Mouse (Mus musculus) ES-Bruce4 (cell line): ENCODE measurements around the gene Tom1l2. TPM values are rescaled to one million over a fixed set of nuclear protein-coding genes. Genes with fewer than 3 reads are reported as not detected.

Experiments used
- H3K27ac ChIP-seq: 2 replicates; pipeline ENCODE4 v1.5.1; 2012; ENCODE audit warnings: low read length, inconsistent platforms; ENCODE audit not compliant: insufficient read depth
- H3K27me3 ChIP-seq: 2 replicates; pipeline ENCODE4 v1.6.1; 2012; ENCODE audit warnings: mild to moderate bottlenecking, low read length, inconsistent platforms; ENCODE audit not compliant: control insufficient read depth, poor library complexity, insufficient read depth, severe bottlenecking
- H3K36me3 ChIP-seq: 2 replicates; pipeline ENCODE4 v1.6.1; 2012; ENCODE audit warnings: inconsistent platforms, mild to moderate bottlenecking, low read length, moderate library complexity; ENCODE audit not compliant: control insufficient read depth, poor library complexity, insufficient read depth, severe bottlenecking
- H3K4me1 ChIP-seq: one replicate; pipeline ENCODE4 v1.8.1; 2011; ENCODE audit warnings: low read length; ENCODE audit not compliant: control insufficient read depth, insufficient read depth
- H3K4me3 ChIP-seq: 2 replicates; pipeline ENCODE4 v1.5.1; 2011; ENCODE audit warnings: low read depth, mild to moderate bottlenecking, low read length
- H3K9ac ChIP-seq: 2 replicates; pipeline ENCODE4 v1.6.1; 2012; ENCODE audit warnings: low read depth, mild to moderate bottlenecking, inconsistent platforms; ENCODE audit not compliant: poor library complexity, severe bottlenecking
- H3K9me3 ChIP-seq: replicated peaks from 2 replicates; pipeline ENCODE4 v1.6.1; 2012; ENCODE audit warnings: mild to moderate bottlenecking, low read length, inconsistent platforms; ENCODE audit not compliant: control insufficient read depth, poor library complexity, insufficient read depth, severe bottlenecking
- CTCF ChIP-seq: IDR thresholded peaks from one replicate; pipeline ENCODE4 v1.8.1; 2011; ENCODE audit warnings: low read depth, low read length
- EP300 ChIP-seq: IDR thresholded peaks from 2 replicates; pipeline ENCODE4 v1.6.1; 2011; ENCODE audit warnings: low read depth, low read length; ENCODE audit not compliant: insufficient read depth
- POLR2A ChIP-seq: IDR thresholded peaks from one replicate; pipeline ENCODE4 v1.8.1; 2011; ENCODE audit warnings: low read length; ENCODE audit not compliant: insufficient read depth
- polyA plus RNA-seq: library from polyadenylated mRNA; stranded (reverse); fragments of >200 nt; gene quantifications from 2 replicates; pipeline ENCODE4 v1.2.4, GENCODE M21; 2011; ENCODE audit warnings: low read depth; ENCODE audit not compliant: missing spikeins, insufficient read depth, insufficient read length

The Tom1l2 gene
- polyA plus RNA-seq, 1 experiment = 9.9 TPM

DNA sequence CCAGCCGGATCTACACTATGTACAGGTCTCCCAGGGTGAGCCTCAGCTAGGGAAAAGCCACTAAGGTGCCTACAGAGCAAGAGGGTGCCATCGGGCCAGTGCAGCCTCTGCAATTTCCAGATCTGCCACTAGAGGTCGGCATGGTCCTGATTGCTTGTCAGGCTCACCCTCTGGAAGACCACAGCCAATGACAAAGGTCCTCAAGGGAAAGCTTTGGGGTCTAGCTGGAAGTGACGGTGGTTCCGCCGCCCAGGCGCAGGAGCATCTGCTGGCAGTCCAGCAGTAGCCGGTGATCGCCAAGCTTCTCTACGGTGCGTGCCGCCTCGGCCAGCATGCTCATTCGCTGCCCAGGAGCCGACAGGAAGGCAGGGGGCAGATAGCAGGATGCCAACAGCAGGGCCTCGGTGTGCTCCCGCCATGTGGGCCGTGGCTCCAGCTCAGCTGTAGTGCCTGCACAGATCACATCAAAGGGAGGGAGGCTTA is 153.0 kb downstream of the Tom1l2 start:
- H3K4me1 ChIP-seq = no peaks in the 10 kb centered on the region
- H3K9ac ChIP-seq = no peak overlapping the region
- H3K27ac ChIP-seq = no peak overlapping the region
- peaks cover 36% of the 10 kb centered on the region for H3K36me3 ChIP-seq
- H3K9me3 ChIP-seq = no peaks in the 10 kb centered on the region
- no peaks in the 10 kb centered on the region for H3K27me3 ChIP-seq
- TF ChIP-seq CTCF (peak; percentile 98), EP300 (no peak)
- H3K4me3 ChIP-seq = peak overlapping the region; percentile 22; the same call in 1 of the 2 replicates

DNA sequence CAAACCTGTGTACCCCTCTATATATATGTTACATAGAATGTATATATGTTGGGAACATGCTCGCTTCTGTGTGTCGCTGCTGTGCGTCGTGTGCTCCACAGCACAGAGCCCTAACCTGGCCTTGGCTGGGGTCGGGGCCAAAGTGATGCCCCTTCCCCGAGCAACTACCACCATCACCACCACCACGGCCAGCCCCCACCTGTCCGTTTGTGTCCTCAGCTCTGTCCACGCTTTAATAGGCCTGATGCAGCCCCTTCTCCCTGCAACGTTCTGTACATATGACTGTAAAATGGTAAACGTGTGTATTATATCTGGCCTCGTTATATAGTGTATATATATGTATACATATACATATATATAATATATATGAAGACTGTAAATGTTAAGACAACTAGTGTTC is 154.1 kb downstream of the Tom1l2 start:
- Histone ChIP-seq H3K27me3 (no peaks in the 10 kb centered on the region), H3K36me3 (peaks cover 28% of the 10 kb centered on the region), H3K4me1 (no peaks in the 10 kb centered on the region), H3K4me3 (no peak overlapping the region), H3K27ac (no peak overlapping the region), H3K9me3 (no peaks in the 10 kb centered on the region), H3K9ac (no peak overlapping the region)
- TF ChIP-seq CTCF = no peak
- TF ChIP-seq POLR2A = no peak
- no peak for TF ChIP-seq EP300

DNA sequence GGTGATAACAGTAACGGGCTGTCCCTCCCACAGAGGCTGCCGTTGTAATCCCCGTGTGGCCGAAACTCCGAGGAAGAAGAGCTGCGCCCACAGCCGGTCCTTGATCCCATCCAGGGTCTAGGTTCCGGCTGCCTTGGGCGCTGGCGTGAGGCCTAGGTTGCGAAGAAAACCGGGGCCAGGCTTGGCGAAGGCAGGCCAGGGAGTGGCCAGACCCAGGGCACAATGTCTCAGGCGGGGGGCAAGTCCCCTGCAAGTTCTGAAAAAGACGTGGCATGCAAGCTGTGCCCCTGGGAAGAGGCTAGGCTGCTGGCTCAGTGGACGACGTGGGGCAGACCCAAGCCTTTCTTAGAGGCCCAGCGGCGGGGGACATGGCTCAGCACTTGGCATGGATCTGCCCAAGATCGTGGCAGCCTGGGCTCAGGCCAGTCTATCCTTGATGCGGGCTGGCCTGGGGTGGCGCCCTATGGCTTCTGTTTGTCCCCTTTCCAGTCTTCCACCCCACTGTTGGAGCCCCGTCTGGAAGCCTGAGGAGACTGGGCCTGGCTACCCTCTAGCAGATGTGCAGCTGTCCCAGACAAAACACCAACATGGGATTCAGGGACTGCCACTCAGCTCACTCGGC is 154.6 kb downstream of the Tom1l2 start:
- Histone ChIP-seq H3K4me1 (no peaks in the 10 kb centered on the region), H3K9me3 (no peaks in the 10 kb centered on the region), H3K9ac (no peak overlapping the region), H3K36me3 (peaks cover 23% of the 10 kb centered on the region), H3K27me3 (no peaks in the 10 kb centered on the region), H3K27ac (no peak overlapping the region), H3K4me3 (no peak overlapping the region)
- TF ChIP-seq POLR2A (no peak), CTCF (no peak), EP300 (no peak)

DNA sequence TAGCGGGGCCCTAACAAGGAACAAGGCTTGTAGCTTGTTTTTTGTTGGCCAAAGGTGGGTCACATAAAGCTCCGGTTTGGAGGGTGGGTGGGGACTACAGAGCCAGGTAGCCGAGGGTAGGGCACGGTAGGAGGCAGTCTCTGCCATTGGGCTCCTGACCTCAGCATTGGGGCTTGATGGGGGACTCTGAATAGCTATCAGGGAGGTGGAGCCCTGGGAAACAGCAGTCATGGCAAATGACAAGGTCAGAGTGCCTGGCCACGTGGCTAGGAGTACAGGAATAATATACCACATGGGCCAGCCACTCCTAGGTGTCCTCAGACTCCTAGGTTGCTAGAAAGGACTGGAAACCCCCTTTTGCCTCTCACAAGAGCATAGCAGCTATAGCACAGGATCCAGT is 156.4 kb downstream of the Tom1l2 start:
- H3K27me3 ChIP-seq = no peaks in the 10 kb centered on the region
- no peaks in the 10 kb centered on the region for H3K4me1 ChIP-seq
- H3K4me3 ChIP-seq = no peak overlapping the region
- H3K27ac ChIP-seq = no peak overlapping the region
- peaks cover 9% of the 10 kb centered on the region for H3K36me3 ChIP-seq
- no peak overlapping the region for H3K9ac ChIP-seq
- TF ChIP-seq EP300 (no peak), CTCF (no peak), POLR2A (no peak)
- H3K9me3 ChIP-seq = no peaks in the 10 kb centered on the region

DNA sequence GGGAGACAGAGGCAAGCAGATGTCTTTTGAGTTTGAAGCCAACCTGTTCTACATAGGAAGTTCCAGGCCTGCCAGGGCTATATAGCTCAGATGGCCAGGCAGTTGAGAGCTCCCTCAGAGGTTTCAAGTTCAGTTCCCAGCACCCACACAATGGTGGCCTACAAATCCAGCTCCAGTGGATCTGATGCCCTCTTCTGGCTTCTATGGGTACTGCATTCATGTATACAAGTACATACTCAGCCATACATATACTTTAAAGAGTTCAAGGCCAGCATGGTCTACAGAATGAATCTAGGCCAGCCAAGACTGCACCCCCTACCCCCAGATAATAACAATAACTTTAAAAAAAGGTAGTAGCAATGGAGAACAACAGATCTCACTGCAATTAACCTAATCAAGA is 157.6 kb downstream of the Tom1l2 start:
- H3K36me3 ChIP-seq = peaks cover 6% of the 10 kb centered on the region
- no peak overlapping the region for H3K9ac ChIP-seq

DNA sequence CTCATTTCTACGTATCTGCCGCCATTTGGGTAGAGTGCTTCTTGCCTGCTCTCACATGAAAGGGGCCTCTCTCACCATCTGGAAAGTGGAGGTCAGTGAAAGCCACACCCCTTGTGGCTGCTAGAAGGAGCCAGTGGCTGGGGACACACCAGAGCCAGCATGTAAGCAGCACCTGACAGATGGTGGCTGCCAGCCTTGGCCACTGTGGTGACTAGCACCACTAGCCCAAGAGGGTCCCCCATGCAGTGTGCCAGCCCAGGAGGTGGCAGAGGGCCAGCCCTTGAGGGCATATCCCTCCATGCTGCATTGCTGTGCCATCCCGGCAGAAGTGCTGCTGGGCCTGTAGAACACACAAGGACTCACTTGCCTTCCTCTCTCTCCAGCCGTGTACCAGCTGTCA is 159.1 kb downstream of the Tom1l2 start:
- no peaks in the 10 kb centered on the region for H3K36me3 ChIP-seq
- no peaks in the 10 kb centered on the region for H3K9me3 ChIP-seq
- peaks cover 2% of the 10 kb centered on the region for H3K4me1 ChIP-seq
- no peak overlapping the region for H3K27ac ChIP-seq
- TF ChIP-seq CTCF = no peak
- no peak for TF ChIP-seq POLR2A
- TF ChIP-seq EP300 = no peak
- no peak overlapping the region for H3K4me3 ChIP-seq
- H3K27me3 ChIP-seq = no peaks in the 10 kb centered on the region
- H3K9ac ChIP-seq = no peak overlapping the region

More for the DNA sequence above, 157.6 kb downstream of the Tom1l2 start:
- Histone ChIP-seq H3K4me1 (no peaks in the 10 kb centered on the region), H3K27me3 (no peaks in the 10 kb centered on the region), H3K27ac (no peak overlapping the region), H3K4me3 (no peak overlapping the region), H3K9me3 (no peaks in the 10 kb centered on the region)
- TF ChIP-seq EP300 (no peak), CTCF (peak; percentile 36)
